Mouse (Mus musculus) cortical plate, adult 2 months (tissue): Measurements from ENCODE around the gene Cby3.

ENCODE experiments used
- CTCF ChIP-seq: fragments of 200-500 bp; IDR thresholded peaks from 2 replicates; pipeline ENCODE4 v1.5.1; 2011; ENCODE audit warnings: mild to moderate bottlenecking, control low read depth, low read length; ENCODE audit not compliant: insufficient read depth; ENCODE audit errors: extremely low read depth
- POLR2A ChIP-seq: fragments of 200-500 bp; IDR thresholded peaks from 2 replicates; pipeline ENCODE4 v1.6.1; 2011; ENCODE audit warnings: mild to moderate bottlenecking, low read length, control low read depth; ENCODE audit not compliant: insufficient read depth; ENCODE audit errors: extremely low read depth

DNA sequence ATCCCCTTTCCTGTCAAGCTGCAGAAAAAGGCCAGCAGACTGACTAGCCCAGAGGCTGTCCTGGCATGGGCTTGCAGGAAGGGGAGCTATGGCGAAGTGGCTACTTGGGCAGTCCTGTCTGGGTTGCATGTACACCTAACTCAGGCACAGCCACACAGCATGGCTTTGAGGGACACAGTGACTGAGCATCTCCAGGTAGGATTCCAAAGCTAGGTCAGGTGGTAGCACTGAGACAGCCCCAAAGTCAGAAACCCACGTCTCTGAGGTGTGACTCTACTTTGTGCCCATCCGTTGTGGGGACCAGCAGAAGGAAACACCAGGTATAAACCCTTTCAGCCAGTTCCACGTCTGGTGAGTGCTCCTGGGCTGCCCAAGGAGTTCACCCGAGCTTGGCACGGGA lies 39.0 kb downstream of the Cby3 start:
- TF ChIP-seq CTCF (no peak), POLR2A (no peak)
